Mouse (Mus musculus) cerebellum, adult 2 months (tissue): ENCODE data around the gene Olfr589.

ENCODE experiments used
- CTCF ChIP-seq: fragments of 200-500 bp; IDR thresholded peaks from 2 replicates; pipeline ENCODE4 v1.5.1; 2011; ENCODE audit warnings: low read depth, mild to moderate bottlenecking, control low read depth, low read length, moderate library complexity, borderline replicate concordance; ENCODE audit not compliant: insufficient read depth
- POLR2A ChIP-seq: fragments of 200-500 bp; IDR thresholded peaks from 2 replicates; pipeline ENCODE4 v1.6.1; 2011; ENCODE audit warnings: low read length, control low read depth, borderline replicate concordance; ENCODE audit not compliant: insufficient read depth

- TF ChIP-seq CTCF (no peak), POLR2A (no peak)
Measured at GRCm38 (mm10) chr7:103140579-103140978, 15.6 kb downstream of the Olfr589 start, which contains the start of gene Olfr588-ps1.
